Comparison of ENCODE assay signal across 25 mouse cellular contexts in the genomic region with DNA sequence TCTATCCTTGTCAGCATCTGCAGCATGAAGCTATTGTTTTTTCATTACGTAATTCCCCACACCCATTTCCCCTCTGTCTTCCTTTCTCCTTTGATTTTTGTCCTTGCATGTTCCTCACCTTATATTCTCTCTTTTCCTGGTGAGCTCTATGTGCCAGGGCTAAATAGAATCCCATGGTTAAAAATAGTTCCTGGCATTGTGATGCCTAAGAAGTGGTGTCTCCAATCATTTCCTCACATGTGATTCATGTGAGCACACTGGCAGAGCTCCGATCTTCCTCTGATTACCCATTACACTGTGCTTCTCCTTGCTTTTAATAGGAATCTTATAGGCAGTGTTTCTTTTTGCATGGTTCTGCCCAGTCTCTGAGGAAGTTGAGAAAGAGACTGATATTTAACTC.
DNase-seq lines count a peak whose midpoint lies in the region; ATAC-seq and TF ChIP-seq lines count a peak whose summit lies in the region.
"Had no signal": no experiment of that assay in that cellular context is flagged by ENCODE, and none has a peak within 500 bp of the region (broad histone marks: within the 10 kb centered on the region; RNA-seq: fewer than 3 reads in every experiment).

No protein-coding gene starts in this region.

- TF ChIP-seq EP300 in lung, postnatal 0 days (IDR thresholded peaks at IDR 0.05): peak; percentile 65

- no peak overlapping the region for H3K4me2 ChIP-seq in heart, embryonic 11.5 days
- no peak overlapping the region for H3K4me2 ChIP-seq in lung, embryonic 14.5 days
- H3K4me2 ChIP-seq in lung, postnatal 0 days (replicated peaks; ENCODE audit: low read depth, low read length): no peak overlapping the region
- H3K4me2 ChIP-seq: forebrain, embryonic 13.5 days; heart, embryonic 13.5 days; hindbrain, embryonic 13.5 days; intestine, embryonic 15.5 days had no signal

- ATAC-seq in heart, embryonic 11.5 days (replicated peaks; ENCODE audit: insufficient number of reproducible peaks, low FRiP score, low TSS enrichment): no peak
- peak; percentile 49; the same call in 1 of the 2 replicates for ATAC-seq in lung, embryonic 14.5 days (ENCODE audit: insufficient read depth)
- peak; percentile 81 for ATAC-seq in lung, postnatal 0 days
- ATAC-seq: forebrain, embryonic 13.5 days; forebrain, embryonic 16.5 days; hindbrain, embryonic 16.5 days; intestine, embryonic 15.5 days had no signal

- WGBS in heart, embryonic 11.5 days (ENCODE audit: insufficient replicate concordance): 72% methylated on average over 2 of the region's 2 CpGs
- WGBS in lung, embryonic 14.5 days: 64% methylated on average over 2 of the region's 2 CpGs
- WGBS in lung, postnatal 0 days: 58% methylated on average over 2 of the region's 2 CpGs
- 51% methylated on average over 2 of the region's 2 CpGs for WGBS in lung, adult 2 months

- no peaks in the 10 kb centered on the region for H3K27me3 ChIP-seq in heart, embryonic 11.5 days (ENCODE audit: control insufficient read depth, insufficient read depth, low read length)
- no peaks in the 10 kb centered on the region for H3K27me3 ChIP-seq in lung, embryonic 14.5 days (ENCODE audit: insufficient read depth, low read length)
- no peaks in the 10 kb centered on the region for H3K27me3 ChIP-seq in lung, postnatal 0 days (replicated peaks; ENCODE audit: insufficient read depth, low read length)
- H3K27me3 ChIP-seq: CH12.LX; forebrain, embryonic 13.5 days; heart, embryonic 13.5 days; hindbrain, embryonic 13.5 days; intestine, embryonic 15.5 days had no signal

- H3K4me3 ChIP-seq in heart, embryonic 11.5 days (ENCODE audit: low read depth, low read length): no peak overlapping the region
- H3K4me3 ChIP-seq in lung, embryonic 14.5 days (ENCODE audit: low read depth, low read length): no peak overlapping the region
- H3K4me3 ChIP-seq in lung, postnatal 0 days (ENCODE audit: low read depth, low read length): no peak overlapping the region
- H3K4me3 ChIP-seq in lung, adult 2 months (replicated peaks; ENCODE audit: extremely low read depth, low read depth, low read length): no peak overlapping the region
- H3K4me3 ChIP-seq: forebrain, embryonic 10.5 days; forebrain, embryonic 13.5 days; heart, embryonic 13.5 days; hindbrain, embryonic 10.5 days; hindbrain, embryonic 13.5 days; intestine, embryonic 15.5 days had no signal

- H3K9ac ChIP-seq in heart, embryonic 11.5 days (ENCODE audit: low read depth, low read length): no peak overlapping the region
- H3K9ac ChIP-seq in lung, embryonic 14.5 days: no peak overlapping the region
- H3K9ac ChIP-seq in lung, postnatal 0 days (replicated peaks; ENCODE audit: low read depth): no peak overlapping the region
- H3K9ac ChIP-seq: forebrain, embryonic 13.5 days; heart, embryonic 13.5 days; hindbrain, embryonic 13.5 days; intestine, embryonic 15.5 days had no signal

- TF ChIP-seq POLR2A in lung, adult 2 months (IDR thresholded peaks at IDR 0.05; ENCODE audit: borderline replicate concordance, extremely low read depth, low read depth, low read length): no peak

- H3K9me3 ChIP-seq in heart, embryonic 11.5 days (replicated peaks; ENCODE audit: control insufficient read depth, low read length): no peaks in the 10 kb centered on the region
- H3K9me3 ChIP-seq in lung, embryonic 14.5 days (ENCODE audit: low read depth, low read length): no peaks in the 10 kb centered on the region
- H3K9me3 ChIP-seq in lung, postnatal 0 days (ENCODE audit: low read length): no peaks in the 10 kb centered on the region
- H3K9me3 ChIP-seq: forebrain, embryonic 10.5 days; forebrain, embryonic 13.5 days; G1E; heart, embryonic 13.5 days; hindbrain, embryonic 10.5 days; hindbrain, embryonic 13.5 days; intestine, embryonic 15.5 days had no signal

- TF ChIP-seq CTCF in lung, embryonic 14.5 days (IDR thresholded peaks at IDR 0.05; ENCODE audit: low read depth): no peak
- no peak for TF ChIP-seq CTCF in lung, postnatal 0 days (IDR thresholded peaks at IDR 0.05)
- TF ChIP-seq CTCF in lung, adult 2 months (IDR thresholded peaks at IDR 0.05; ENCODE audit: insufficient read depth, low read length): no peak

- no peaks in the 10 kb centered on the region for H3K36me3 ChIP-seq in heart, embryonic 11.5 days (ENCODE audit: control insufficient read depth, insufficient read depth, low read length)
- H3K36me3 ChIP-seq in lung, embryonic 14.5 days (ENCODE audit: insufficient read depth): no peaks in the 10 kb centered on the region
- no peaks in the 10 kb centered on the region for H3K36me3 ChIP-seq in lung, postnatal 0 days (ENCODE audit: insufficient read depth, low read length)
- H3K36me3 ChIP-seq: forebrain, embryonic 10.5 days; G1E; heart, embryonic 13.5 days; hindbrain, embryonic 10.5 days; hindbrain, embryonic 13.5 days; intestine, embryonic 15.5 days had no signal

- H3K4me1 ChIP-seq in heart, embryonic 11.5 days (ENCODE audit: control insufficient read depth, insufficient read depth, low read length): no peaks in the 10 kb centered on the region
- H3K4me1 ChIP-seq in lung, embryonic 14.5 days (ENCODE audit: insufficient read depth): no peaks in the 10 kb centered on the region
- no peaks in the 10 kb centered on the region for H3K4me1 ChIP-seq in lung, postnatal 0 days (ENCODE audit: insufficient read depth, low read depth, low read length)
- no peaks in the 10 kb centered on the region for H3K4me1 ChIP-seq in lung, adult 2 months (ENCODE audit: control insufficient read depth, insufficient read depth, low read length)
- H3K4me1 ChIP-seq: forebrain, embryonic 10.5 days; forebrain, embryonic 13.5 days; heart, embryonic 13.5 days; hindbrain, embryonic 10.5 days; hindbrain, embryonic 13.5 days; intestine, embryonic 15.5 days had no signal

- peak; percentile 27 to 31 for DNase-seq in heart, adult 18-20 months
- peak; percentile 23 for DNase-seq in lung, embryonic 14.5 days
- DNase-seq in lung, postnatal 14 days: no peak
- DNase-seq in lung, postnatal 0 days (ENCODE audit: low spot score): peak; percentile 6
- DNase-seq in lung, adult 2 months: no peak
- peak; percentile 45 for DNase-seq in brain, adult 2 months (ENCODE audit: low read depth, low spot score)
- DNase-seq in spleen, adult 12 weeks (ENCODE audit: low spot score): no peak
- DNase-seq: adrenal gland, adult 2 months; adrenal gland, postnatal 25 days; B cell, adult 2 months; cerebellum, adult 18-20 months; cerebellum, adult 9-10 months; cerebellum, postnatal 14 days; gastrocnemius, postnatal 25 days had no signal

- H3K27ac ChIP-seq in heart, embryonic 11.5 days (ENCODE audit: low read depth, low read length): no peak overlapping the region
- no peak overlapping the region for H3K27ac ChIP-seq in lung, embryonic 14.5 days (ENCODE audit: low read depth)
- H3K27ac ChIP-seq in lung, postnatal 0 days (ENCODE audit: low read length): no peak overlapping the region
- H3K27ac ChIP-seq: forebrain, embryonic 10.5 days; forebrain, embryonic 13.5 days; heart, embryonic 13.5 days; hindbrain, embryonic 10.5 days; hindbrain, embryonic 13.5 days; intestine, embryonic 15.5 days had no signal

Comparison
In these comparisons a context has a peak if more than half of its experiments do, and no peak if none do; other contexts are left out.
1. DNase-seq: peak in heart, adult 18-20 months (2 of 2), lung, embryonic 14.5 days (single experiment), lung, postnatal 0 days (single experiment) and brain, adult 2 months (single experiment); none in lung, postnatal 14 days (single experiment), lung, adult 2 months (single experiment) and spleen, adult 12 weeks (single experiment).